In the genomic region with DNA sequence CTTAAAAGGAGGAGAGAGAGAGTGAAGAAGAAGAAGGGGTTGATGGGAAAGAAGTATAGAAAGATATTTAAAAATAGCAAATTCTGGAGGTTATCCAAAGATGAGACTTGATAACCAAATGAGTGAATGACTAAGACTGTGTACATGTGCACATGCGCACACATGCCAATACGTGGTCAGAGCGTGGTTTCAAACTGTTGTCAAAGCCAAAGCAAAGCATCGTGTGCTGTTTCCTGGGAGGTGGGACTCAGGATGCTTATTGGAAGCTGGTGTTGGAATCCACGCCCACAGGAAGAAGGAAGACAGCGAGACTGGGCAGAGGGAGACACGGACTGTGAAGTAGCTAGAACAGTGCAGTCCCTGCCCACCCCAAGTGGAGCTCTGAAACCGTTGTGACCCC, we compare ENCODE assay signal across 23 mouse cellular contexts.
DNase-seq lines count a peak whose midpoint lies in the region; ATAC-seq lines count a peak whose summit lies in the region.
"Had no signal": no experiment of that assay in that cellular context is flagged by ENCODE, and none has a peak within 500 bp of the region (broad histone marks: within the 10 kb centered on the region; RNA-seq: fewer than 3 reads in every experiment).

No protein-coding gene starts in this region.

- H3K9ac ChIP-seq in forebrain, embryonic 15.5 days (replicated peaks), result no peak overlapping the region
- H3K9ac ChIP-seq in forebrain, embryonic 13.5 days, result no peak overlapping the region
- no peak overlapping the region for H3K9ac ChIP-seq in midbrain, embryonic 11.5 days (ENCODE audit: low read length)
- H3K9ac ChIP-seq in midbrain, embryonic 14.5 days (replicated peaks; ENCODE audit: low read length), result no peak overlapping the region
- H3K9ac ChIP-seq: embryonic facial prominence, embryonic 13.5 days; embryonic facial prominence, embryonic 15.5 days had no signal

- H3K27me3 ChIP-seq in forebrain, embryonic 15.5 days, result peaks cover 3% of the 10 kb centered on the region; the same call in 1 of the 2 replicates
- H3K27me3 ChIP-seq in forebrain, embryonic 13.5 days, result no peaks in the 10 kb centered on the region
- H3K27me3 ChIP-seq in midbrain, embryonic 11.5 days (ENCODE audit: control insufficient read depth, insufficient read depth, low read length), result no peaks in the 10 kb centered on the region
- no peaks in the 10 kb centered on the region for H3K27me3 ChIP-seq in midbrain, embryonic 14.5 days (ENCODE audit: control insufficient read depth, insufficient read depth, low read length)
- H3K27me3 ChIP-seq: embryonic facial prominence, embryonic 13.5 days; embryonic facial prominence, embryonic 15.5 days had no signal

- ATAC-seq in forebrain, embryonic 15.5 days (replicated peaks), result no peak
- no peak for ATAC-seq in forebrain, embryonic 13.5 days
- no peak for ATAC-seq in midbrain, embryonic 11.5 days (ENCODE audit: low FRiP score)
- no peak for ATAC-seq in midbrain, embryonic 14.5 days (ENCODE audit: low FRiP score, low TSS enrichment)
- 0 out of 2 replicates have a peak, but pooled peaks have one; percentile 5 for ATAC-seq in granulocyte monocyte progenitor cell, adult 5-6 weeks (replicated peaks; ENCODE audit: poor library complexity, severe bottlenecking)
- ATAC-seq: activated CD4-positive, CD25-positive, alpha-beta regulatory T cell, adult 4 months; forebrain, embryonic 14.5 days; Patski had no signal

- DNase-seq in midbrain, embryonic 11.5 days (ENCODE audit: low spot score, missing footprints), result peak; percentile 64
- no peak for DNase-seq in midbrain, embryonic 14.5 days
- peak; percentile 55 for DNase-seq in 416B (ENCODE audit: low read depth)
- DNase-seq in gastrocnemius, postnatal 14 days, result no peak
- DNase-seq in embryo, embryonic 11 days, result no peak
- DNase-seq: adrenal gland, adult 8-10 months; adrenal gland, postnatal 14 days; adrenal gland, postnatal 36 days; cerebellum, adult 11-12 months; cerebellum, adult 2 months; cerebellum, adult 9-10 months; cerebellum, postnatal 10 days; cerebellum, postnatal 25 days had no signal

- intact Hi-C loops in gastrocnemius, postnatal 14 days (cut with DNase I; ENCODE audit: low total_unique reads), result no loop called here

- H3K9me3 ChIP-seq in forebrain, embryonic 15.5 days, result no peaks in the 10 kb centered on the region
- H3K9me3 ChIP-seq in forebrain, embryonic 13.5 days (replicated peaks), result no peaks in the 10 kb centered on the region
- no peaks in the 10 kb centered on the region for H3K9me3 ChIP-seq in midbrain, embryonic 11.5 days (ENCODE audit: control insufficient read depth, low read length)
- H3K9me3 ChIP-seq in midbrain, embryonic 14.5 days (ENCODE audit: control insufficient read depth, low read length), result no peaks in the 10 kb centered on the region
- H3K9me3 ChIP-seq: embryonic facial prominence, embryonic 13.5 days; embryonic facial prominence, embryonic 15.5 days; forebrain, embryonic 10.5 days had no signal

- no peak overlapping the region for H3K4me3 ChIP-seq in forebrain, embryonic 15.5 days
- H3K4me3 ChIP-seq in forebrain, embryonic 13.5 days, result no peak overlapping the region
- H3K4me3 ChIP-seq in midbrain, embryonic 11.5 days (ENCODE audit: low read depth, low read length), result no peak overlapping the region
- H3K4me3 ChIP-seq in midbrain, embryonic 14.5 days (replicated peaks; ENCODE audit: low read depth, low read length), result no peak overlapping the region
- H3K4me3 ChIP-seq: embryonic facial prominence, embryonic 13.5 days; embryonic facial prominence, embryonic 15.5 days; erythroblast, embryonic 14.5 days; forebrain, embryonic 10.5 days had no signal

- H3K4me2 ChIP-seq in forebrain, embryonic 15.5 days (replicated peaks), result no peak overlapping the region
- no peak overlapping the region for H3K4me2 ChIP-seq in forebrain, embryonic 13.5 days
- no peak overlapping the region for H3K4me2 ChIP-seq in midbrain, embryonic 11.5 days
- H3K4me2 ChIP-seq in midbrain, embryonic 14.5 days (ENCODE audit: low read length), result no peak overlapping the region
- H3K4me2 ChIP-seq: embryonic facial prominence, embryonic 13.5 days; embryonic facial prominence, embryonic 15.5 days had no signal

- peak overlapping the region; percentile 40; the same call in 1 of the 2 replicates for H3K27ac ChIP-seq in forebrain, embryonic 15.5 days (replicated peaks)
- H3K27ac ChIP-seq in forebrain, embryonic 13.5 days, result no peak overlapping the region
- no peak overlapping the region for H3K27ac ChIP-seq in midbrain, embryonic 11.5 days (ENCODE audit: low read depth, low read length)
- H3K27ac ChIP-seq in midbrain, embryonic 14.5 days (replicated peaks; ENCODE audit: low read depth, low read length), result no peak overlapping the region
- H3K27ac ChIP-seq: embryonic facial prominence, embryonic 13.5 days; embryonic facial prominence, embryonic 15.5 days; forebrain, embryonic 10.5 days had no signal

- 85% methylated on average over 8 of the region's 8 CpGs for WGBS in forebrain, embryonic 15.5 days
- 87% methylated on average over 8 of the region's 8 CpGs for WGBS in forebrain, embryonic 13.5 days
- WGBS in midbrain, embryonic 11.5 days, result 81% methylated on average over 8 of the region's 8 CpGs
- WGBS in midbrain, embryonic 14.5 days, result 87% methylated on average over 8 of the region's 8 CpGs

- H3K4me1 ChIP-seq in forebrain, embryonic 15.5 days, result peaks cover 8% of the 10 kb centered on the region
- peaks cover 8% of the 10 kb centered on the region for H3K4me1 ChIP-seq in forebrain, embryonic 13.5 days
- peaks cover 7% of the 10 kb centered on the region; the same call in 1 of the 2 replicates for H3K4me1 ChIP-seq in midbrain, embryonic 11.5 days (ENCODE audit: control insufficient read depth, insufficient read depth, low read length)
- H3K4me1 ChIP-seq in midbrain, embryonic 14.5 days (ENCODE audit: control insufficient read depth, insufficient read depth, low read length), result peaks cover 7% of the 10 kb centered on the region

- no peaks in the 10 kb centered on the region for H3K36me3 ChIP-seq in forebrain, embryonic 15.5 days
- H3K36me3 ChIP-seq in forebrain, embryonic 13.5 days (ENCODE audit: poor library complexity, severe bottlenecking), result no peaks in the 10 kb centered on the region
- H3K36me3 ChIP-seq in midbrain, embryonic 11.5 days (ENCODE audit: control insufficient read depth, insufficient read depth, low read length), result no peaks in the 10 kb centered on the region
- no peaks in the 10 kb centered on the region for H3K36me3 ChIP-seq in midbrain, embryonic 14.5 days (ENCODE audit: control insufficient read depth, insufficient read depth, low read length)
- H3K36me3 ChIP-seq: embryonic facial prominence, embryonic 13.5 days; embryonic facial prominence, embryonic 15.5 days; forebrain, embryonic 10.5 days had no signal

Comparison
In these comparisons a context has a peak if more than half of its experiments do, and no peak if none do; other contexts are left out.
1. DNase-seq: peak in midbrain, embryonic 11.5 days (single experiment) and 416B (single experiment); none in midbrain, embryonic 14.5 days (single experiment), gastrocnemius, postnatal 14 days (single experiment) and embryo, embryonic 11 days (single experiment).